Mouse (Mus musculus) neural tube, embryonic 11.5 days (tissue): ENCODE results near the gene Elmsan1. TPM values are rescaled to one million over a fixed set of nuclear protein-coding genes. Genes with fewer than 3 reads are reported as not detected.

Experiments
- ATAC-seq: fragments of 200-750 bp; cut with Nextera tagmentation; 2 replicates; pipeline ENCODE4 v1.8.0; 2017; ENCODE audit warnings: moderate number of reproducible peaks, mild to moderate bottlenecking, moderate TSS enrichment, moderate library complexity; ENCODE audit not compliant: insufficient read depth, low FRiP score, low TSS enrichment
- DNase-seq: peaks from one replicate; pipeline ENCODE4 v3.0.0-alpha.2; 2015; ENCODE audit warnings: low spot score
- H3K27ac ChIP-seq: fragments of 300-500 bp; sonication (generic); 2 replicates; pipeline ENCODE4 v1.5.1; 2014; ENCODE audit warnings: low read depth, mild to moderate bottlenecking, low read length
- H3K27me3 ChIP-seq: fragments of 300-500 bp; sonication (generic); 2 replicates; pipeline ENCODE4 v1.6.1; 2014; ENCODE audit warnings: mild to moderate bottlenecking, low read length, mixed read lengths; ENCODE audit not compliant: control insufficient read depth, insufficient read depth
- H3K36me3 ChIP-seq: fragments of 300-500 bp; sonication (generic); 2 replicates; pipeline ENCODE4 v1.6.1; 2014; ENCODE audit warnings: mild to moderate bottlenecking, low read length, moderate library complexity, mixed read lengths; ENCODE audit not compliant: control insufficient read depth, insufficient read depth
- H3K4me1 ChIP-seq: fragments of 300-500 bp; sonication (generic); 2 replicates; pipeline ENCODE4 v1.6.1; 2014; ENCODE audit warnings: low read length, mixed read lengths; ENCODE audit not compliant: control insufficient read depth, insufficient read depth
- H3K4me2 ChIP-seq: fragments of 300-500 bp; sonication (generic); 2 replicates; pipeline ENCODE4 v1.6.1; 2014; ENCODE audit warnings: low read depth, mild to moderate bottlenecking, moderate library complexity
- H3K4me3 ChIP-seq: fragments of 300-500 bp; sonication (generic); 2 replicates; pipeline ENCODE4 v1.5.1; 2014; ENCODE audit warnings: low read depth, low read length
- H3K9ac ChIP-seq: fragments of 300-500 bp; sonication (generic); 2 replicates; pipeline ENCODE4 v1.6.1; 2014; ENCODE audit warnings: mild to moderate bottlenecking, low read length
- H3K9me3 ChIP-seq: fragments of 300-500 bp; sonication (generic); 2 replicates; pipeline ENCODE4 v1.6.1; 2016; ENCODE audit warnings: low read length; ENCODE audit not compliant: control insufficient read depth
- WGBS: fragments of 180-500 bp; shearing (Covaris S2); extraction: QIAGEN DNeasy Blood & Tissue Kit; methylation state at CpG from one replicate; pipeline ENCODE4 v1.1.7; 2014; 5-methylcytosine and 5-hydroxymethylcytosine counted together
- polyA plus RNA-seq: library from polyadenylated mRNA; unstranded; fragments of >200 nt; fragmentation: Nextera tagmentation; extraction: Ambion mirVana; gene quantifications from 2 replicates; pipeline ENCODE4 v1.2.1, GENCODE M21; 2014

Gene Elmsan1
- polyA plus RNA-seq, 1 experiment from 2014 or later: 4.4 TPM

- DNase-seq (no peak), ATAC-seq (no peak)
- Histone ChIP-seq H3K36me3 (peaks cover 4% of the 10 kb centered on the region; the same call in 1 of the 2 replicates), H3K9ac (no peak overlapping the region), H3K27ac (no peak overlapping the region), H3K4me3 (no peak overlapping the region), H3K4me2 (no peak overlapping the region), H3K9me3 (no peaks in the 10 kb centered on the region), H3K27me3 (no peaks in the 10 kb centered on the region), H3K4me1 (no peaks in the 10 kb centered on the region)
- WGBS: 92% methylated on average over 18 of the region's 18 CpGs
Measured at GRCm38 (mm10) chr12:84156210-84156609, 62.5 kb downstream of the Elmsan1 start.

GRCm38 (mm10) chr12:84155523-84155871 is 63.2 kb downstream of the Elmsan1 start:
- Histone ChIP-seq H3K4me1 (0 out of 2 replicates have a peak, but pooled peaks cover 2% of the 10 kb centered on the region), H3K36me3 (peaks cover 4% of the 10 kb centered on the region; the same call in 1 of the 2 replicates), H3K9me3 (no peaks in the 10 kb centered on the region), H3K27ac (no peak overlapping the region), H3K27me3 (no peaks in the 10 kb centered on the region), H3K4me3 (no peak overlapping the region), H3K4me2 (no peak overlapping the region), H3K9ac (no peak overlapping the region)
- no peak for DNase-seq
- ATAC-seq: no peak
- WGBS: 84% methylated on average over 2 of the region's 2 CpGs

GRCm38 (mm10) chr12:84154786-84155522 is 63.7 kb downstream of the Elmsan1 start:
- no peak for DNase-seq
- H3K9ac ChIP-seq: no peak overlapping the region
- H3K4me3 ChIP-seq: no peak overlapping the region
- H3K4me1 ChIP-seq: peaks cover 3% of the 10 kb centered on the region; the same call in 1 of the 2 replicates
- no peak for ATAC-seq
- no peak overlapping the region for H3K27ac ChIP-seq
- no peaks in the 10 kb centered on the region for H3K27me3 ChIP-seq
- no peak overlapping the region for H3K4me2 ChIP-seq
- 61% methylated on average over 11 of the region's 11 CpGs for WGBS
- peaks cover 4% of the 10 kb centered on the region; the same call in 1 of the 2 replicates for H3K36me3 ChIP-seq
- no peaks in the 10 kb centered on the region for H3K9me3 ChIP-seq

GRCm38 (mm10) chr12:84153414-84153813 is 65.3 kb downstream of the Elmsan1 start:
- H3K9me3 ChIP-seq: no peaks in the 10 kb centered on the region
- no peak for ATAC-seq
- 79% methylated on average over 6 of the region's 6 CpGs for WGBS
- no peaks in the 10 kb centered on the region for H3K27me3 ChIP-seq
- H3K9ac ChIP-seq: no peak overlapping the region
- DNase-seq: no peak
- H3K36me3 ChIP-seq: peaks cover 4% of the 10 kb centered on the region; the same call in 1 of the 2 replicates
- peaks cover 12% of the 10 kb centered on the region for H3K4me1 ChIP-seq
- no peak overlapping the region for H3K27ac ChIP-seq
- H3K4me3 ChIP-seq: no peak overlapping the region
- H3K4me2 ChIP-seq: no peak overlapping the region

GRCm38 (mm10) chr12:84152352-84153190 is 66.1 kb downstream of the Elmsan1 start:
- DNase-seq: no peak

GRCm38 (mm10) chr12:84151911-84152310 is 66.8 kb downstream of the Elmsan1 start:
- Histone ChIP-seq H3K27me3 (no peaks in the 10 kb centered on the region), H3K4me1 (peaks cover 17% of the 10 kb centered on the region), H3K36me3 (peaks cover 2% of the 10 kb centered on the region; the same call in 1 of the 2 replicates), H3K27ac (no peak overlapping the region), H3K4me2 (no peak overlapping the region), H3K4me3 (no peak overlapping the region), H3K9ac (no peak overlapping the region), H3K9me3 (no peaks in the 10 kb centered on the region)
- no peak for ATAC-seq
- WGBS: 89% methylated on average over 10 of the region's 10 CpGs
- no peak for DNase-seq

More at GRCm38 (mm10) chr12:84152352-84153190, 66.1 kb downstream of the Elmsan1 start:
- Histone ChIP-seq H3K36me3 (peaks cover 2% of the 10 kb centered on the region; the same call in 1 of the 2 replicates), H3K27ac (no peak overlapping the region), H3K9ac (no peak overlapping the region), H3K4me2 (no peak overlapping the region), H3K4me1 (peaks cover 17% of the 10 kb centered on the region), H3K9me3 (no peaks in the 10 kb centered on the region), H3K27me3 (no peaks in the 10 kb centered on the region), H3K4me3 (no peak overlapping the region)
- 65% methylated on average over 32 of the region's 32 CpGs for WGBS
- no peak for ATAC-seq

- WGBS: 87% methylated on average over 6 of the region's 6 CpGs
- DNase-seq: no peak
- Histone ChIP-seq H3K36me3 (peaks cover 2% of the 10 kb centered on the region; the same call in 1 of the 2 replicates), H3K9me3 (no peaks in the 10 kb centered on the region), H3K4me1 (peaks cover 17% of the 10 kb centered on the region), H3K9ac (no peak overlapping the region), H3K27ac (no peak overlapping the region), H3K4me2 (no peak overlapping the region), H3K27me3 (no peaks in the 10 kb centered on the region), H3K4me3 (no peak overlapping the region)
- no peak for ATAC-seq
Measured at GRCm38 (mm10) chr12:84150976-84151375, 67.7 kb downstream of the Elmsan1 start.

- no peak overlapping the region for H3K27ac ChIP-seq
- 60% methylated on average over 15 of the region's 15 CpGs for WGBS
- no peak overlapping the region for H3K4me2 ChIP-seq
- no peaks in the 10 kb centered on the region for H3K27me3 ChIP-seq
- no peak overlapping the region for H3K9ac ChIP-seq
- H3K4me1 ChIP-seq: peaks cover 17% of the 10 kb centered on the region
- no peaks in the 10 kb centered on the region for H3K9me3 ChIP-seq
- DNase-seq (no peak), ATAC-seq (0 out of 2 replicates have a peak, but pooled peaks have one; percentile 25)
- H3K36me3 ChIP-seq: peaks cover 2% of the 10 kb centered on the region; the same call in 1 of the 2 replicates
- no peak overlapping the region for H3K4me3 ChIP-seq
Measured at GRCm38 (mm10) chr12:84149971-84150370, 68.7 kb downstream of the Elmsan1 start.
